Mouse (Mus musculus) cortical plate, adult 2 months (tissue): ENCODE data around the gene Svs3b. TPM values are rescaled to one million over a fixed set of nuclear protein-coding genes. Genes with fewer than 3 reads are reported as not detected.
"Not testable (repeated sequence)": the region's sequence is repeated elsewhere in the genome, so short reads cannot be mapped to it uniquely, and the experiment has no call there.

Experiments
- H3K27ac ChIP-seq: fragments of 200-500 bp; 2 replicates; pipeline ENCODE4 v1.5.1; 2012; ENCODE audit warnings: low read length, control low read depth, inconsistent platforms; ENCODE audit not compliant: insufficient read depth
- H3K4me1 ChIP-seq: fragments of 200-500 bp; 2 replicates; pipeline ENCODE4 v1.6.1; 2011; ENCODE audit warnings: low read length; ENCODE audit not compliant: control insufficient read depth, insufficient read depth
- H3K4me3 ChIP-seq: fragments of 200-500 bp; 2 replicates; pipeline ENCODE4 v1.5.1; 2011; ENCODE audit warnings: mild to moderate bottlenecking, low read length, control low read depth; ENCODE audit not compliant: insufficient read depth
- CTCF ChIP-seq: fragments of 200-500 bp; IDR thresholded peaks from 2 replicates; pipeline ENCODE4 v1.5.1; 2011; ENCODE audit warnings: mild to moderate bottlenecking, control low read depth, low read length; ENCODE audit not compliant: insufficient read depth; ENCODE audit errors: extremely low read depth
- POLR2A ChIP-seq: fragments of 200-500 bp; IDR thresholded peaks from 2 replicates; pipeline ENCODE4 v1.6.1; 2011; ENCODE audit warnings: mild to moderate bottlenecking, low read length, control low read depth; ENCODE audit not compliant: insufficient read depth; ENCODE audit errors: extremely low read depth
- polyA plus RNA-seq: library from polyadenylated mRNA; depleted of rRNA; stranded (reverse); fragments of >200 nt; gene quantifications from 2 replicates; pipeline ENCODE4 v1.2.3, GENCODE M21; 2012; rRNA removed

Svs3b gene
- polyA plus RNA-seq = not detected in 2 replicates

DNA sequence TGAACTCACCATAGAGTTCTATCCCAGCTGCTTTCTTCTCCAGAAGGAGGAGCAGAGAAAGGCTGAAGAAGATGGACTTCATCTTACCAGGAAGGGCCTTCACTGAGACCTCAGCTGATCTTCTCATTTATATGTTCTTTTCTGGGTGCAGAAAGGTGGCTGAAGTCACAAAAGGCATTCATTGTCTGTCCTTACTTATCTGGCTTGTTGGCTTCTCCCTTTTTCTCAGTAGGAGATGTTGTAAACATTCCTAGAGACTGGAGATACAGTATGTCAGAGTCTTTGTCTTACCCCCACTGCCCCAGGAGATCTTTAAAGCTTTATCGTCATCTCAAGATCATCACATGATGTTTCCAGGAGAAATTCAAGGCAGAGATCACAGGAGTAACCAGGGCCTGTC, at the start of gene Svs3b:
Gene Svs3b, minus strand, starts transcription at position 101 of the 400 bp plus-strand sequence.
- not testable (repeated sequence) for H3K27ac ChIP-seq, H3K4me3 ChIP-seq, H3K4me1 ChIP-seq

DNA sequence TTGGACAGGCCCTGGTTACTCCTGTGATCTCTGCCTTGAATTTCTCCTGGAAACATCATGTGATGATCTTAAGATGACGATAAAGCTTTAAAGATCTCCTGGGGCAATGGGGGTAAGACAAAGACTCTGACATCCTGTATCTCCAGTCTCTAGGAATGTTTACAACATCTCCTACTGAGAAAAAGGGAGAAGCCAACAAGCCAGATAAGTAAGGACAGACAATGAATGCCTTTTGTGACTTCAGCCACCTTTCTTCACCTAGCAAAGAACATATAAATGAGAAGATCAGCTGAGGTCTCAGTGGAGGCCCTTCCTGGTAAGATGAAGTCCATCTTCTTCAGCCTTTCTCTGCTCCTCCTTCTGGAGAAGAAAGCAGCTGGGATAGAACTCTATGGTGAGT, 32.5 kb upstream of the Svs3b start, which contains the start of gene Svs3a:
Gene Svs3a, plus strand, starts transcription at position 301 of the 400 bp plus-strand sequence.
- H3K27ac ChIP-seq, H3K4me3 ChIP-seq, H3K4me1 ChIP-seq: not testable (repeated sequence)

DNA sequence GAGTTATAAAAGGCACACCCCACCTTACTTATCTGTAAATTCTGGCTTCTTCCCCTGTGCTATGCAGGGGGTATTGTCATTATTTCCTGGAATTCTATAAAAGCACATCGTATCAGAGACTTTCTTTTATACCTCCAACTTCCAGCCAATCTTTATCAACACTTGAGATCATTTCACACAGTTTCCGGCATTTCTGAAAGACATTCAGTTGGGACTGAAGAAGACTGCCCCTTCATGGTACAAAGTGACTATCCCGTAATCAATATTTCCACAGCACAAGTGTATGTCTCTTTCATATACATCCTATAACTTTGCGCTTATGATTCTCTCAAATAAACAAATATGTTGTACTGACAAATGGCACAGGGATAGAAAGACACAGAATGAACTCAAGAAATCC, 21.9 kb upstream of the Svs3b start, which contains the start of gene Svs4:
Gene Svs4, minus strand, starts transcription at position 101 of the 400 bp plus-strand sequence.
- H3K4me3 ChIP-seq = no peak within 1 kb of the TSS
- no peak within 1 kb of the TSS for H3K27ac ChIP-seq
- no peaks in the 10 kb centered on the region for H3K4me1 ChIP-seq
- TF ChIP-seq POLR2A (no peak), CTCF (no peak)

DNA sequence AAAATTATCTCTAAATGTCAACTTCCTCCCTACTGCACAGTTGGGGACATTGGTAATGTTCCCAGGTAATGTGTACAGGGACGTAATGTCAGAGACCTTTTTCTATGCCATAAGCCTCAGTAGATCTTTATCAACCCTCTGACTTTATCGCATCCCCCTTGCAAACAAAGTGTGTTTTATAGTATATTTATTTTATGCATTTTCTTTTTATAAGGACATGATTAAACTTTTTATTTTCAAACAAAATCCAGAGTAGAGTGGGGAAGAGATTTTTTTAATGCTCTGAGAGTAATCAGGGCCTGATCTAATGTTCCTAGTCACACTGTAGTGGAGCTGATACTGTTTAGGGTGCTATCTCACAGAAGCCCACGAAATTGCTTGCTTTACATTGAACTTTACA, 18.1 kb downstream of the Svs3b start, which contains the start of gene Svs2:
Gene Svs2, minus strand, starts transcription at position 101 of the 400 bp plus-strand sequence.
- H3K4me3 ChIP-seq = no peak within 1 kb of the TSS
- no peak for TF ChIP-seq POLR2A
- TF ChIP-seq CTCF = no peak
- H3K27ac ChIP-seq = no peak within 1 kb of the TSS
- no peaks in the 10 kb centered on the region for H3K4me1 ChIP-seq

DNA sequence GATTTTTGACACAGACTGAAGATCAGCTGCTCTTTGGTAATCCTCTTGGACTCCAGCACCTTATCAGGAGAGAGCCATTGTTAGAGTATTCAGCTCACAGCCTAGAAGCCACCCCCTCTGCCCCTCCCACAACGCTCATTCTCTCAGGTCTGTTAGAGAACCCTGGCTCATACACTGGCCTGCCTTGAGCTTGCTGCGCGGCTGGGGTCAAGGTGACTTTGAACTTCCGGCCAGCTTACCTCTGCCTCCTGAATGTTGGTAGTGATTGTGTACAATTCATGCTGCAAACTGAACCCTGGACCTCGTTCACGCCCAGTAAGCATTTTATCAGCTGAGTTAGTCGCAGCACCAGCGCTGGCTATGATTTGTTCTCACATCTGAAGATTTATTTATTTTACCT, 23.8 kb downstream of the Svs3b start:
- TF ChIP-seq CTCF = no peak
- TF ChIP-seq POLR2A = no peak
- Histone ChIP-seq H3K4me1 (no peaks in the 10 kb centered on the region), H3K27ac (no peak overlapping the region), H3K4me3 (no peak overlapping the region)

DNA sequence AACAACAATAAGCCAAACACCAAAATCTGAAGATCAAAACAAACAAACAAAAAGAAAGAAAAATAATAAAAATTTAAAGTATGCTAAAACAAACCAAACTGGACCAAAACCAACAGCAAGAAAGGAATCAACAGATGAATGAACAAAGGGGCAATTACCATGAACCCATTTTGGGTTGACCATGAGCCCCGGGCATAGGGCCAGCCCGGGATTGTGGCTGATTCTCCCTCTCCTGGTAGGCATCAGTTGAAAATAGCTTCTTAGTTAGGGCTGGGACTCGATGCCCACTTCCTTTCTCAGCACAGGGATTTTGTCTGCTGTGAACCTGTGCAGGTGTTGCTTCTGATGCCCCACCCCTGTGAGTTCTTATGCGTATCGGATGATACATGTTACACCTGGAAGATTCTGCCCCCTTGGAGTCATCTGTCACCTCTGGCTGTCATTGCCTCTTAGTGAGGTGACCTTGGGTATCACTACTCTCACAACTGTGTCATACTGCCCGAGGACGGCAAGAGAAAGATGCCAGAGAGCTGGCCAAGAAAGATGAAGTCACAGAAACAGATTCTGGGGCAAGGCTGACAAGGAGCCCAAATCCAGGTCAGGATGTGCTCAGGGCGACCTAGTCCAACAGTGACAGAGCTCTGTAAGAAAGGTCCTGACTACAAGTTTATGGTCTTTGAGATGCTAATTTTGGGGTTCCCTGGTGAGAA, 27.9 kb downstream of the Svs3b start:
- H3K4me3 ChIP-seq = no peak overlapping the region
- no peak overlapping the region for H3K27ac ChIP-seq
- no peaks in the 10 kb centered on the region for H3K4me1 ChIP-seq
- TF ChIP-seq POLR2A (no peak), CTCF (no peak)

DNA sequence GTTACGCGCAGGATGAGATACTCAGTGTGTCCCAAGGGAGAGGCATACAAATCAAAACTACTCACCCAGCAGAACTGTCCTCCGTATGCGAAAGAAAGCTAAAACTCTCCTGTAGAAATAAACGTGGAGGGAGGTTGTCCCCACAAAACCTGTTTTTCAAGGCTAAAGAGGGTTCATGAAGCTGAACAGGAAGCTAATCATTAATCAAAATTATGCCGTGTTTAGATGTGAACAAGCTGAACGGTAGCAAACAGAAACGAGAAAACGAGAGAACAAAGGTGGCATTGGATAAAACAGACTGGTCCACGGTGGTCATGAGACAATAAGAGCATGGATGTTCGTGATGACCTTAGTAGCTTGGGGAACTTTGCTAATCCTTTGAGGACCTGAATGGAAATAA, 34.9 kb downstream of the Svs3b start, which contains the start of gene Wfdc15b:
Gene Wfdc15b, minus strand, starts transcription at position 139 of the 400 bp plus-strand sequence.
- Histone ChIP-seq H3K4me3 (no peak within 1 kb of the TSS), H3K4me1 (no peaks in the 10 kb centered on the region), H3K27ac (no peak within 1 kb of the TSS)
- TF ChIP-seq POLR2A (no peak), CTCF (no peak)

DNA sequence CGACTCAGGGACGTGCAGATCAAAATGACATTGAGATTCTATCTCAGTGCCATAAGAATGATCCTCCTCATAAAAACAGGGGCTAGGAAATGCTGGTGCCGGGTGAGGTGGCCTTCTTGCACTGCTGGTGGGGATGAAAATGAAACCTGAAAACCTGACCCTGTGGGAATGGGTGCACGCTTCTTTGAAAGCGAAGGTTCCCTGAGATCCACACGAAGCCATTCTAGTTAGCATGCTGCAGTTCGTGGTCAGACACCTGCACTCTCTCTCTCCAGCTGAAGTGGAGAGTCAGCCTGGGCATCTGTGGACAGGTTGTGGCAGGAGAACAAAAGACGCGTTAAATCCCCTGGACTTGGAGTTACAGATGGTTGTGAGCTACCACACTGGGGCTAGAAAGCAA, 37.1 kb downstream of the Svs3b start:
- H3K4me3 ChIP-seq = no peak overlapping the region
- no peaks in the 10 kb centered on the region for H3K4me1 ChIP-seq
- H3K27ac ChIP-seq = no peak overlapping the region
- TF ChIP-seq CTCF = no peak
- TF ChIP-seq POLR2A = no peak

DNA sequence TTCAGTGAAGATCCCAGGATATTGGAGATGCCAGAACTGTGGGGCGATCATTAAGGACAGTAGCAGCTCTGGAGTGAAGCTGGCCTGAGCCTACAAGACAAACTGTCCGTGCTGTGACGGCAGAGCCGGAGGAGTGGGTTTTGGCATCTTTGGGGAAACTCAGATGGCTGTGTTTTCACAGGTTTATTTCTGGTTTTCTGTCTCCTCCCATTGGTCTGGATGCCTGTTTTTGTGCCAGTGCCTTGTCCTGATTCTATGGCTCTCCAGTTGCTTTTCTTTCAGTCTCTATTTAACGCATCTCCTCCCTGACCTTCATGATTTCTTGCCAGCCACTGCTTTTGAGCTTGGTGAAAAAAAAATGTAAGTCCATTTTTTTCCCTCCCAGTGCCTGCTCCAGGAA, 43.7 kb downstream of the Svs3b start:
- H3K27ac ChIP-seq = no peak overlapping the region

DNA sequence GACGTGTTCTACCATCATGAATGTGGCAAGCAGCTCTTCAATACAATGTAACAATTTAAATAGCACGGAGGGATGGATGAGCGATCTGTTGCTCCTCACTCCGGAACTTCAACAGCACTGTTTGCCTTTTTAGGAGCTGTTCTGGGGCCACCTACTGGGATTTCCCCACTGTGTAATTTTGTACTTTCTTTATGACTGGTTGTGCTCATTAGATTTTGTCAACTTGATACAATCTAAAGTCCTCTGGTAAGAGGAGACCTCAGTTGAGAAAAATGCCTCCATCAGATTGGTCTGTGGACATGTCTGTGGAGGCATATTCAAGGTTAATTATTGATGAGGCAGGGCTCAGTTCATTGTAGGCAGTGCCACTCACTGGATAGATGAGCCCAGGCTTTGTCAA, 45.5 kb downstream of the Svs3b start:
- H3K4me3 ChIP-seq = no peak overlapping the region
- TF ChIP-seq CTCF = no peak
- no peak for TF ChIP-seq POLR2A
- no peak overlapping the region for H3K27ac ChIP-seq
- H3K4me1 ChIP-seq = no peaks in the 10 kb centered on the region

More for the DNA sequence above, 43.7 kb downstream of the Svs3b start:
- no peaks in the 10 kb centered on the region for H3K4me1 ChIP-seq
- TF ChIP-seq POLR2A = no peak
- TF ChIP-seq CTCF = no peak
- no peak overlapping the region for H3K4me3 ChIP-seq

DNA sequence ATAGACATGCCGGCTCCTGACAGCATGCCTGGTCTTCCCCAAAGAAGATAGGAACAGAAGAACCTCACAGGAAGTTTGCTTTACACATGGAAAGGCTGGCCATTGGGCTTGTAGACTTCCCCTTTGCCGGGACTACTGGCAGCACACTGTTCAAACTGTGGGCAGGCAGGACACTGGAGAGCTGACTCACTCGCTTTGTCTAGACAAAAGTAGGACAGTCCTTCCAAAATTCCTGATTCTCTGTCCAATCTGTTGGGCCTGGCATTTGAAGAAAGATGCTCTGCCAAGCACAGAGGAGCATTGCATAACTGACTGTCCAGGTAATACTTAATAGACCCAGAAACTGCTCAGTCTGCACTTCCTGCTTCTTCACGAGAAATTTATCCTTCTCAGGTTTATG, 49.8 kb downstream of the Svs3b start:
- Histone ChIP-seq H3K4me3 (no peak overlapping the region), H3K4me1 (no peaks in the 10 kb centered on the region), H3K27ac (no peak overlapping the region)
- TF ChIP-seq CTCF (no peak), POLR2A (no peak)

DNA sequence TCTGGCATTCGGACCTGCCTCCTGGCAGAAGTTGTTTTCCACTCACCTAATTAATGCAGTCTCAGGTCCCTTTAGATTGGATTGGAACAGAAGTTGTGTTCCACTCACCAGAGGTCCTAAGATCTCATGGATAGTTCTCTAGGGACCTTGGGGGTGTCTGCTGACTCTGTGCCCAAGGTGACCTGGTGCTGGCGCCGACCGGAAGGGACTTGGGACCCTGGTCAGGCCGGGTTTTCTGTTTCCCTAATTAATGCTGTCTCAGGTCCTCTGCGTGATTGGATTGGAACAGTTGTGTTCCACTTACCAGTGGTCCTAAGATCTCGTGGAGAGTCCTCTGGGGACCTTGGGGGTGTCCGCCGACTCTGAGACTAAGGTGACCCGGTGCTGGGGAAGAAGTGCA, 50.4 kb downstream of the Svs3b start:
- not testable (repeated sequence) for H3K27ac ChIP-seq, H3K4me3 ChIP-seq, H3K4me1 ChIP-seq
